Mouse (Mus musculus): Measurements from ENCODE around the gene Kdm4b.
A peak's percentile ranks its signal among the peaks of the same experiment; 100 is the strongest.

Gene Kdm4b

GRCm38 (mm10) chr17:56298238-56298637 is 27.6 kb upstream of the Kdm4b start:
- no peak for DNase-seq (ENCODE audit: low spot score in 2 of 2)

- no peak for DNase-seq (ENCODE audit: low spot score in 2 of 2)
These were observed 25.7 kb upstream of the Kdm4b start, which contains the start of gene Arrdc5 for GRCm38 (mm10) chr17:56300186-56300585. TSS of gene Arrdc5 (minus strand) at chr17:56300286.

GRCm38 (mm10) chr17:56302363-56302996 is 23.4 kb upstream of the Kdm4b start:
- peak; percentile 44 to 67 for DNase-seq (ENCODE audit: low spot score in 2 of 2)

GRCm38 (mm10) chr17:56303160-56303846 is 22.6 kb upstream of the Kdm4b start, which contains the start of gene Uhrf1:
TSS of gene Uhrf1 (plus strand) at chr17:56303321.
- peak; percentile 85 to 90 for DNase-seq (ENCODE audit: low spot score in 2 of 2)

GRCm38 (mm10) chr17:56303847-56304586 is 21.8 kb upstream of the Kdm4b start:
- DNase-seq (ENCODE audit: low spot score in 2 of 2) = peak; percentile 95 to 98

- no peak for DNase-seq (ENCODE audit: low spot score in 2 of 2)
These were observed 21.1 kb upstream of the Kdm4b start for GRCm38 (mm10) chr17:56304718-56305117.

GRCm38 (mm10) chr17:56305156-56305555 is 20.7 kb upstream of the Kdm4b start:
- DNase-seq (ENCODE audit: low spot score in 2 of 2) = no peak

GRCm38 (mm10) chr17:56305826-56306225 is 20.0 kb upstream of the Kdm4b start:
- DNase-seq (ENCODE audit: low spot score in 2 of 2) = no peak

GRCm38 (mm10) chr17:56308088-56308487 is 17.8 kb upstream of the Kdm4b start:
- peak; percentile 59 to 65 for DNase-seq (ENCODE audit: low spot score in 2 of 2)

GRCm38 (mm10) chr17:56309191-56309945 is 16.5 kb upstream of the Kdm4b start:
- no peak for DNase-seq (ENCODE audit: low spot score in 2 of 2)

- DNase-seq (ENCODE audit: low spot score in 2 of 2) = no peak
These were observed 1.4 kb upstream of the Kdm4b start for GRCm38 (mm10) chr17:56324419-56324818.

GRCm38 (mm10) chr17:56326153-56327147 is 588 bp downstream of the Kdm4b start:
- no peak for DNase-seq (ENCODE audit: low spot score in 2 of 2)

- DNase-seq (ENCODE audit: low spot score in 2 of 2) = no peak
These were observed 3.4 kb downstream of the Kdm4b start for GRCm38 (mm10) chr17:56329267-56329666.

- DNase-seq (ENCODE audit: low spot score in 2 of 2) = no peak
These were observed 4.5 kb downstream of the Kdm4b start for GRCm38 (mm10) chr17:56330345-56330744.

GRCm38 (mm10) chr17:56331256-56331655 is 5.4 kb downstream of the Kdm4b start:
- DNase-seq (ENCODE audit: low spot score in 2 of 2) = no peak

- no peak for DNase-seq (ENCODE audit: low spot score in 2 of 2)
These were observed 7.1 kb downstream of the Kdm4b start for GRCm38 (mm10) chr17:56332987-56333386.

- peak in 1 of 2 experiments; percentile 52 for DNase-seq (ENCODE audit: low spot score in 2 of 2)
These were observed 11.3 kb downstream of the Kdm4b start for GRCm38 (mm10) chr17:56337190-56337589.

GRCm38 (mm10) chr17:56337791-56338190 is 11.9 kb downstream of the Kdm4b start:
- no peak for DNase-seq (ENCODE audit: low spot score in 2 of 2)

- DNase-seq (ENCODE audit: low spot score in 2 of 2) = no peak
These were observed 13.0 kb downstream of the Kdm4b start for GRCm38 (mm10) chr17:56338909-56339308.

GRCm38 (mm10) chr17:56340717-56341116 is 14.9 kb downstream of the Kdm4b start:
- DNase-seq (ENCODE audit: low spot score in 2 of 2) = no peak

GRCm38 (mm10) chr17:56343466-56343865 is 17.6 kb downstream of the Kdm4b start:
- DNase-seq (ENCODE audit: low spot score in 2 of 2) = no peak

All from urinary bladder, postnatal 4 days (tissue).